Mouse (Mus musculus) cortical plate, adult 2 months (tissue): ENCODE measurements around the gene Plxdc1. TPM values are rescaled to one million over a fixed set of nuclear protein-coding genes. Genes with fewer than 3 reads are reported as not detected.

Experiments
- H3K27ac ChIP-seq: fragments of 200-500 bp; 2 replicates; pipeline ENCODE4 v1.5.1; 2012; ENCODE audit warnings: low read length, control low read depth, inconsistent platforms; ENCODE audit not compliant: insufficient read depth
- H3K4me1 ChIP-seq: fragments of 200-500 bp; 2 replicates; pipeline ENCODE4 v1.6.1; 2011; ENCODE audit warnings: low read length; ENCODE audit not compliant: control insufficient read depth, insufficient read depth
- H3K4me3 ChIP-seq: fragments of 200-500 bp; 2 replicates; pipeline ENCODE4 v1.5.1; 2011; ENCODE audit warnings: mild to moderate bottlenecking, low read length, control low read depth; ENCODE audit not compliant: insufficient read depth
- CTCF ChIP-seq: fragments of 200-500 bp; IDR thresholded peaks from 2 replicates; pipeline ENCODE4 v1.5.1; 2011; ENCODE audit warnings: mild to moderate bottlenecking, control low read depth, low read length; ENCODE audit not compliant: insufficient read depth; ENCODE audit errors: extremely low read depth
- POLR2A ChIP-seq: fragments of 200-500 bp; IDR thresholded peaks from 2 replicates; pipeline ENCODE4 v1.6.1; 2011; ENCODE audit warnings: mild to moderate bottlenecking, low read length, control low read depth; ENCODE audit not compliant: insufficient read depth; ENCODE audit errors: extremely low read depth
- polyA plus RNA-seq: library from polyadenylated mRNA; depleted of rRNA; stranded (reverse); fragments of >200 nt; gene quantifications from 2 replicates; pipeline ENCODE4 v1.2.3, GENCODE M21; 2012

The Plxdc1 gene
- polyA plus RNA-seq, 1 experiment, result 29.2 TPM

DNA sequence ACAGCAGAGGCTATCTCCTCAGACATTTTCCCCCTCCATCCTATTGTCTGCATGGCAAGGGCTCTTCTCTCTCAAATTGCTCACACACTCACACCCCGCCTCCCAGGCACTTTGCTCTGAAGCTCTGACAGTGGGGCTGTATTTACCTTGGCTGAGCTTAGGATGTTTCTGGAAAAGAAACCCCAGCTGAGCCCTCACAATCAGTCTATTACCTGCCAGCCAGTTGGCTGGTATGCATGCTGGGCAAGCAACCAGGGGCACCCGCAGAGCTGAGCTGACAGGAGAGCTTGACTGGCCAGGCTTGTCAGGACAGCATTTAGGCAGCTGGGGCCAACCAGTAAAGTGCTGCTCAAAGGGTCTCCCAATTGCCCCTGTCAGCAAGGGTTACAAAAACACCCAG, 19.1 kb downstream of the Plxdc1 start:
- no peak overlapping the region for H3K27ac ChIP-seq
- TF ChIP-seq CTCF (no peak), POLR2A (no peak)
- H3K4me3 ChIP-seq, result no peak overlapping the region
- H3K4me1 ChIP-seq, result peaks cover 4% of the 10 kb centered on the region; the same call in 1 of the 2 replicates

DNA sequence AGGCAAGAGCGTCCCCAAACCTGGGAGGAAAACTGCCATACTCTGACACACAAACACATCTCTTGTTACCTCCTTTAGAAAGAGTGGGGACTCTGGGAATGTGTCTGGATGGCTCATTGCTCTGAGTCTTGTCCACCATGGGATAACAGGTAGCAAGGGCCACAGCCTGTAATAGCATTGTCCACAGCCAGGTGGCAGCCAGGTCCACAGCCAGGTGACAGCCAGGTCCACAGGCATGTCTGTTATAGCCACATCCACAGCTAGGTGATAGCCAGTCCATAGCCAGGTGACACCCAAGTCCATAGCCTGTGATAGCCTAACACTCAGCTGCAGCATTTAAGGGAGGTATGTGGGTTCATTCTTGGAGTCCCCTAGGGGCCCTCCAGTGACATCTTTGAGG, 25.3 kb downstream of the Plxdc1 start:
- TF ChIP-seq POLR2A, result no peak
- 0 out of 2 replicates have a peak, but pooled peaks have one; percentile 2 for TF ChIP-seq CTCF

DNA sequence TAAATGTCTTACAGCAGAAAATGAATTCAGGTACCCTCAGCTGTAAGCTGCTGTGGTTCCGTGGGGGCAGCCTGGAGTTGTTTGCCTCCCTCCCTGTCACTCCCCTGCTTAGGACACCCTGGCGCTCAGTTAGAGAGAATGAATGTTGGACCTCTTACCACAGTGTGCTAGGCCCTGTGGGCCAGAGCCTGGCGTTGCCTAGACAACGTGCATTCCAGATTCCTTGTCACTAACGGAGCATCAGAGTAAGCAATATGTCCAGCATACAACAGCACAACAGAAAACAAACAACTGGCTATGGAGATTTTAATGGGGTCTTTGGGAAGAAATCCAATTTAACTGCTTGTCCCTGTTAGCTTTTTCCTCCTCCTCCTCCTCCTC, 27.0 kb downstream of the Plxdc1 start:
- Histone ChIP-seq H3K27ac (no peak overlapping the region), H3K4me1 (0 out of 2 replicates have a peak, but pooled peaks cover 1% of the 10 kb centered on the region), H3K4me3 (no peak overlapping the region)
- TF ChIP-seq CTCF, result no peak
- TF ChIP-seq POLR2A, result no peak

More for the DNA sequence above, 25.3 kb downstream of the Plxdc1 start:
- Histone ChIP-seq H3K4me1 (0 out of 2 replicates have a peak, but pooled peaks cover 1% of the 10 kb centered on the region), H3K4me3 (no peak overlapping the region), H3K27ac (no peak overlapping the region)

DNA sequence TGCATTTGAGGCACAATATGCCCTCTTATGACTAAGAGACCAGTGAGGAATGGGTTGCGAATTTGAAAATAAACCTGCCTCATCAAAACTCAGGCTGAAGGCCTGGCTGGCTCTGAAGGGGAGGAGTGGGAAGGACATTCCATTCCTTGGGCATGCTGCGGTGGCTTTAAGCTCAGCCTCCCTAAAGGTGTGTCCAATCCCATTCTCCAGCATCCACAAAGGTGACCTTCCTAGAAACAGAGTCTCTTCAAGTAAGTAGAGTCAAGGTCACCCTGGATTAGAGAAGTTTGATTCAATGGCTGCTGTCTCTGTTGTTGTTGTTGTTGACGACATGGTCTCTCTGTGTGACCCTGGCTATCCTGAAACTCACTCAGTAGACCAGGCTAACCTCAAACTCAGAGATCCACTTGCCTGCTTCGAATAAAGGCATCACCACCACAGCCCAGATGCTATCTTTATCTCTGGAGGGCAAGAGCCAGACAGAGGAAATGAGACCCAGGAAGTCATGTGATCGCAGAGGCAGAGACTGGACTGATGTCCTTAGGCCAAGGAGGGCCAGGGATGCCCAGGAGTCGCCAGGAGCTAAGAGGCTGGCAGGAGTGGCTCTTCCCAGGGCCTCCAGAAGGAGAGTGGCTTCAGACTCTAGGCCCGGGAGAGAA, 27.5 kb downstream of the Plxdc1 start:
- Histone ChIP-seq H3K27ac (no peak overlapping the region), H3K4me3 (no peak overlapping the region), H3K4me1 (0 out of 2 replicates have a peak, but pooled peaks cover 1% of the 10 kb centered on the region)
- TF ChIP-seq POLR2A, result no peak
- TF ChIP-seq CTCF, result no peak

DNA sequence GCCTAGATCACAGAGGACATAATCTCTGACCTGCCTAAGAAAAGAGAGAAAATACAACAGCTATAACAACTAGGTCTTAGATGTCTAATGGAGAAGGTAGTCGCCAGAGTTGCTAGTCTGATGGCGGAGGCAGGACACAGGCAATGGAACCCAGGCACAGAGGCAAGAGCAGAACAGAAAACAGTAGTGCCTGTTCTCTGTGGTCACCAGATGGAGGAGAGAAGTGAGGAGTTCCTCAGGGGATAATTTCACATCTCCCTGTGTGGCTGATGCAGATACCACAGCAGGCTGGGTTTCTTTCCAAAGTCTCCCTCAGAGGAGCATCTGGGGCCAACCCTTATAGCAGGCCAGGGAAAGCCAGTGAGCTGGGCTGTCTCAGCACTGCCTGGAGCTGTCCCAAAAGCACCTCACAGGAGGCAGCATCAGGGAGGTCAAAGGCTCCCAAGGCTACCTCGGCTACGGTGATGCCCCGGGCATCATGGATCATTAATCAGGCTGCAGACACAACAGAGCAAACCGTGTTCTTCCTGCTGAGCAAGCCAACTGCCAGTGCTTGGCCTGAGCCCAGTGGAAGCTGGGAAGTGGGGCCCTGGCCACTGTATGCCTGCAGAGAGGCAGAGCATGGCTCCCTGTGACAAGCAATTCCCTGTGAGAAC, 29.2 kb downstream of the Plxdc1 start:
- Histone ChIP-seq H3K27ac (no peak overlapping the region), H3K4me3 (no peak overlapping the region), H3K4me1 (0 out of 2 replicates have a peak, but pooled peaks cover 1% of the 10 kb centered on the region)
- TF ChIP-seq POLR2A (no peak), CTCF (no peak)

DNA sequence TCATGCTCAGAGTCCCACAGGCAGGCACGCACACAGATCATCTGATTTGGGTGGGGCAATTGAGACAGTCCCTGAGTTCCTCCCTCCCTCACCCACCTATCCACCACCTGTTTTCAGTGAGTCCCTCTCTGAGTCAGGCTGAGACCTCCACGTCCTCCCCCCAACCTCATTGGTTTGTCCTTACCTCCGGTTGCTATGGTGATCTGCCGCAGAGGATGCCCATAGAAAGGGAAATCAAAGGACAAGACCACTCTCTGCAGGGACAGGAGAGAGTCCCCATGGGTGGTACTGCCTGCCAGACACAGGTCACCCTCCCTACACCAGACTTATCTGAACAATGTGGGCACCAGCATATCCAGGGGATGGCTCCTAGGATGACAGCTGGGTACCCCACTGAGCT, 30.3 kb downstream of the Plxdc1 start:
- Histone ChIP-seq H3K4me3 (no peak overlapping the region), H3K27ac (no peak overlapping the region), H3K4me1 (0 out of 2 replicates have a peak, but pooled peaks cover 1% of the 10 kb centered on the region)
- TF ChIP-seq CTCF, result no peak
- no peak for TF ChIP-seq POLR2A

DNA sequence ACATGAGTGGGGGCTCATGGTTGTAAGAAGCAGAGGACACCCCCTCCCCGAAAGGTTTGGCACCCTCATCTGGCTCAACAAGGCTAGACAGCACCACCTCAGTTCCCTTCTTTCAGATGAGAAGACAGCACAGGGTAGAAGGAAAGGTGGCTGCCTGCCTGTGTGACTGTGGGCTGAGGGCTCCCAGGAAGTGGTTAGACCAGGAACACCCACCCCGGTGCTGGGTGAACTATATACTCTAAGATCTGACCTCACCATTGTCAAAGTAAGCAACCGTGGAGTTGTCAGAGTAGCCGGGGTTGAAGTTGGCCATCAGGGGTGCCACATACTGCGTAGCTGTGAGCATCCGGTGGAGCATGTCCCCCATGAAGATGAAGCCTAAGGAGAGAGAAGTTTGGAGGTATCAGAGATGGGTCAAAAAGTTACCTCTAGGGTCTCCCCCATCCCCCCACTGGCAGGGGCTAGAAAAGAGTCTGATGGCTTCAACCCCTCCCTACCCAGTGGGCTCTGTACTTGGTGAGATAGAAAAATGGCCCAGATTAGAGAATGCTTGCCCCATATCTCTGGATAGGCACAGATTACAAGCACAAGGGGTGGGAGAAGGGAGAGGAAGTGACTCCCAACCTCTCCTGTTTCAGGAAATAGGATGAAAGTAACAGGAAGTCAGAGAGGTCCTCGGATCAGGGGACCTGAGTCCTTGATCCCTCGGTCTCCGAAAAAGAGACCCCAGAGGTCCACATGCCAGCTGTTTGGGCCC, 30.9 kb downstream of the Plxdc1 start:
- Histone ChIP-seq H3K4me1 (0 out of 2 replicates have a peak, but pooled peaks cover 1% of the 10 kb centered on the region), H3K27ac (no peak overlapping the region), H3K4me3 (no peak overlapping the region)
- no peak for TF ChIP-seq POLR2A
- TF ChIP-seq CTCF, result no peak

DNA sequence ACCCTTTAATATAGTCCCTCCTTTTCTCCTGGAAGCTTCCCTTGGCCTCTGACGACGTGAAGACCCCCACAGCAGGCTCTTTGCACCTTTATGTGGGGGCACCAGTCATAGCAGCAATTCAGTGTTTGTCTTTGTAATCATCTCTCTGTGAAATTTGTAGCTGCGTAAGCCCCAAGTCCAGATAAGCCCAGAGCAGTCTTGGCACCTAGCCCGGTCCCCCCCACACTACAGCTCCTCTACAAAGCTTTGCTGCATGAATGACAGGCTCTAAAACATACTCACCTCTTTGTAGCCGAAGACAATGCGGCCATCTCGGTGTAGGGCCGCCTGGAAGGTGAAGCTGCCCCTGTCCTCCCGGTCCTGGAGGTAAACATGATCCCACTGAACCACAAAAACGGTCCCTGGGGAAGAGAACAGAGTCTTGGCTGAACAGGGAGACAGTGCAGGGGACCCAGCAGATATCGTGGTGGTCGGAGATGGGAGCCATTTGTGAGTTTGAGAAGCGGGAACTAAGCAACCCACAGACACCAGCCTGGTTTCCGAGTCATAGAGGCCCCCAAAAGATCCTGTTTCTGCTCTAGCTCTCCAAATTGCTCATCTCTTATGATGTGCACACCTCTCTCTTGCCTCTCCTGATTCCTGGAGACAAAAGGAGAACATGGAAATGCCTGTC, 31.6 kb downstream of the Plxdc1 start:
- Histone ChIP-seq H3K27ac (no peak overlapping the region), H3K4me3 (no peak overlapping the region), H3K4me1 (peaks cover 2% of the 10 kb centered on the region; the same call in 1 of the 2 replicates)
- TF ChIP-seq POLR2A, result no peak

DNA sequence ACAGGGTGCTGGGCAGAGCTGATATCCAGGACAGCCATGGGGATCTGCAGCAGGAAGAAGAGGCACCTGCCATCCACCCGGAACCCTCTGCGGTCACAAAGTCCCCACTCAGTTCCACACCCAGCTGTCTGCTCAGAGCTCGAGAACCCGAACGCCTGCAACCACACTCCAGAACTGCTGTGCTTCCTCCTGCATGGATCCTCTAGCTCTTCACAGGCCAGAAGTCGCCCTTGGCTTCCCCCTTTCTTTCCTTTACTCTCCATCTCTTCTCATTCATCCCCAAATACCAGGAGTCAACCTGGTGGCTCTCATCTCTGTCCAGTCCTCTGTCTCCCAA, 32.3 kb downstream of the Plxdc1 start:
- Histone ChIP-seq H3K4me3 (no peak overlapping the region), H3K27ac (no peak overlapping the region), H3K4me1 (peaks cover 2% of the 10 kb centered on the region; the same call in 1 of the 2 replicates)
- no peak for TF ChIP-seq POLR2A
- TF ChIP-seq CTCF, result no peak
